Mouse (Mus musculus) hindbrain, embryonic 11.5 days (tissue): ENCODE results near the gene Six5. TPM values are rescaled to one million over a fixed set of nuclear protein-coding genes. Genes with fewer than 3 reads are reported as not detected.

Source experiments
- ATAC-seq: fragments of 200-750 bp; cut with Nextera tagmentation; 2 replicates; pipeline ENCODE4 v1.8.0; 2017; ENCODE audit warnings: mild to moderate bottlenecking, moderate TSS enrichment, moderate library complexity; ENCODE audit not compliant: low FRiP score
- DNase-seq: peaks from one replicate; pipeline ENCODE4 v3.0.0-alpha.2; 2015; ENCODE audit warnings: low spot score
- H3K27ac ChIP-seq: fragments of 300-500 bp; sonication (generic); 2 replicates; pipeline ENCODE4 v1.5.1; 2014; ENCODE audit warnings: mild to moderate bottlenecking, low read depth, low read length
- H3K27me3 ChIP-seq: fragments of 300-500 bp; sonication (generic); 2 replicates; pipeline ENCODE4 v1.6.1; 2014; ENCODE audit warnings: mild to moderate bottlenecking, low read length, moderate library complexity, mixed read lengths; ENCODE audit not compliant: control insufficient read depth, insufficient read depth
- H3K36me3 ChIP-seq: fragments of 300-500 bp; sonication (generic); 2 replicates; pipeline ENCODE4 v1.6.1; 2014; ENCODE audit warnings: mild to moderate bottlenecking, low read length, moderate library complexity, mixed read lengths; ENCODE audit not compliant: control insufficient read depth, insufficient read depth
- H3K4me1 ChIP-seq: fragments of 300-500 bp; sonication (generic); replicated peaks from 2 replicates; pipeline ENCODE4 v1.6.1; 2014; ENCODE audit warnings: low read length, mixed read lengths; ENCODE audit not compliant: control insufficient read depth, insufficient read depth
- H3K4me2 ChIP-seq: fragments of 300-500 bp; sonication (generic); replicated peaks from 2 replicates; pipeline ENCODE4 v1.6.1; 2014; ENCODE audit warnings: mild to moderate bottlenecking, low read depth, low read length
- H3K4me3 ChIP-seq: fragments of 300-500 bp; sonication (generic); 2 replicates; pipeline ENCODE4 v1.5.1; 2014; ENCODE audit warnings: low read depth, low read length
- H3K9ac ChIP-seq: fragments of 300-500 bp; sonication (generic); 2 replicates; pipeline ENCODE4 v1.6.1; 2014; ENCODE audit warnings: low read depth, low read length
- H3K9me3 ChIP-seq: fragments of 300-500 bp; sonication (generic); 2 replicates; pipeline ENCODE4 v1.6.1; 2016; ENCODE audit warnings: low read length; ENCODE audit not compliant: control insufficient read depth
- WGBS: fragments of 180-500 bp; shearing (Covaris S2); extraction: QIAGEN DNeasy Blood & Tissue Kit; methylation state at CpG from one replicate; pipeline ENCODE4 v1.1.7; 2014; 5-methylcytosine and 5-hydroxymethylcytosine counted together
- polyA plus RNA-seq: library from polyadenylated mRNA; unstranded; fragments of >200 nt; fragmentation: Nextera tagmentation; extraction: Ambion mirVana; gene quantifications from 2 replicates; pipeline ENCODE4 v1.2.1, GENCODE M21; 2014

Six5 gene
- polyA plus RNA-seq, 1 experiment from 2014 or later = 7.2 TPM

GRCm38 (mm10) chr7:19053136-19053532 lies 41.3 kb upstream of the Six5 start:
- no peak overlapping the region for H3K9ac ChIP-seq
- no peak for DNase-seq
- no peaks in the 10 kb centered on the region for H3K9me3 ChIP-seq
- H3K4me1 ChIP-seq = no peaks in the 10 kb centered on the region
- no peak overlapping the region for H3K4me3 ChIP-seq
- H3K27me3 ChIP-seq = no peaks in the 10 kb centered on the region
- no peak overlapping the region for H3K27ac ChIP-seq
- no peak for ATAC-seq
- 88% methylated on average over 7 of the region's 7 CpGs for WGBS
- peaks cover 14% of the 10 kb centered on the region for H3K36me3 ChIP-seq
- H3K4me2 ChIP-seq = no peak overlapping the region

DNA sequence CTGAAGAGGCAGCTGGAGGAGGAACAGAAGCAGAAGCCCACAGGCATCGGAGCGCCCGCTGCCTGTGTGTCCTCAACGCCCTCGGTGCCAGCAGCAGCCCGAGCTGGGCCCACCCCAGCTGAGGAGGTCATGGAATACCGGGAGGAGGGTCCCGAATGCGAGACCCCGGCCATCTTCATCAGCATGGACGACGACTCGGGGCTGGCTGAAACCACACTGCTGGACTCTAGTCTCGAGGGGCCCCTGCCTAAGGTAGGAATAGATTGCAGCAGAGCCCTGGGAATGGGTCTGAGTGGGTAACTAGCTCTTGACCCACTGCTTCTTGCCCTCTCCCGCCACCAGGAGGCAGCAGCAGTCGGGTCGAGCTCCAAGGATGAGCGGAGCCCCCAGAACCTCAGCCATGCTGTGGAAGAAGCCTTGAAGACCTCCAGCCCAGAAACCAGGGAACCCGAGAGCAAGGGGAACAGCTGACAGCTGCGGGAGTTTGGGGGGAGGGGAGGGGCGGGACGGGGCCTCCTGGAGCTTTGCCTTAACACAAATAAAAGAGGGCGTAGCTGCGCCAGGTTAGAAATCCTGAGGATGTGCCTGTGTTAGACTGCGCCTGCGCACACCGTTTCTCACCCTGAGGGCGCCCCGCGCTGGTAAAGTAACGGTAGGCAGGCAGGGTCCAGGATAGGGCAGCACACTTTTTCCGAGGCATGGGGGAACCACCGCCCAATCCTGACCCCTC lies 40.2 kb upstream of the Six5 start, which contains the start of gene Rsph6a:
Gene Rsph6a, plus strand, starts transcription at position 644 of the 730 bp plus-strand sequence.
- DNase-seq (peak; percentile 83), ATAC-seq (peak; percentile 80)
- Histone ChIP-seq H3K36me3 (peaks cover 10% of the 10 kb centered on the region; the same call in 1 of the 2 replicates), H3K4me2 (peak within 1 kb of the TSS; percentile 43), H3K27ac (no peak within 1 kb of the TSS), H3K9ac (peak within 1 kb of the TSS; percentile 46; the same call in 1 of the 2 replicates), H3K9me3 (no peaks in the 10 kb centered on the region), H3K4me3 (peak within 1 kb of the TSS; percentile 14; the same call in 1 of the 2 replicates), H3K27me3 (no peaks in the 10 kb centered on the region), H3K4me1 (no peaks in the 10 kb centered on the region)
- WGBS = 27% methylated on average over 27 of the region's 33 CpGs

- Histone ChIP-seq H3K36me3 (peaks cover 9% of the 10 kb centered on the region; the same call in 1 of the 2 replicates), H3K9me3 (no peaks in the 10 kb centered on the region), H3K4me2 (no peak overlapping the region), H3K27ac (no peak overlapping the region), H3K9ac (no peak overlapping the region), H3K4me3 (no peak overlapping the region), H3K27me3 (no peaks in the 10 kb centered on the region), H3K4me1 (no peaks in the 10 kb centered on the region)
- ATAC-seq (peak; percentile 43), DNase-seq (no peak)
- WGBS = 63% methylated on average over 9 of the region's 9 CpGs
Measured at GRCm38 (mm10) chr7:19054777-19055076, 39.7 kb upstream of the Six5 start.

DNA sequence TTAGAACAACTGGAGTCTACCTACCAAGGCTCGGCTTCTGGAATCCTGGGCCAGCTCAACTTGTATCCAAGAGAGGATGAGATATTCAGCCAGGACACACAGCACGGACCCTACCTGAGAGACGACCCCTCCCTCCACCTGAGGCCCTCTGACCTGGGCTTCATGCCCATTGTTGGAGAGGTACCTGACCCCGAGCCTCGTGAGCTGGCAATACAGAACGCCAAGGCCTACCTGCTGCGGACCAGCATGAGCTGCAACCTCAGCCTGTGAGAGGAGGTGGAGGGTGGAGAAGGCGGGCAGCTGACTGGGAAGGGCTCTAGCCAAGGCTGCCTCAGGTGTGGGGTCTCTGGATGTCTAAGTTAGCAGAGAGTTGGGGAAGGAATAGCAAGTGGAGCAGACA lies 39.3 kb upstream of the Six5 start:
- DNase-seq (no peak), ATAC-seq (peak; percentile 2; the same call in 1 of the 2 replicates)
- Histone ChIP-seq H3K9ac (no peak overlapping the region), H3K4me1 (no peaks in the 10 kb centered on the region), H3K27me3 (no peaks in the 10 kb centered on the region), H3K4me2 (no peak overlapping the region), H3K27ac (no peak overlapping the region), H3K4me3 (no peak overlapping the region), H3K9me3 (no peaks in the 10 kb centered on the region), H3K36me3 (peaks cover 7% of the 10 kb centered on the region; the same call in 1 of the 2 replicates)
- 91% methylated on average over 8 of the region's 8 CpGs for WGBS

- ATAC-seq (no peak), DNase-seq (no peak)
- H3K36me3 ChIP-seq = 0 out of 2 replicates have a peak, but pooled peaks cover 1% of the 10 kb centered on the region
- H3K9ac ChIP-seq = no peak overlapping the region
- no peak overlapping the region for H3K4me2 ChIP-seq
- H3K27ac ChIP-seq = no peak overlapping the region
- WGBS = 88% methylated on average over 10 of the region's 10 CpGs
- no peaks in the 10 kb centered on the region for H3K27me3 ChIP-seq
- H3K4me1 ChIP-seq = no peaks in the 10 kb centered on the region
- H3K9me3 ChIP-seq = no peaks in the 10 kb centered on the region
- H3K4me3 ChIP-seq = no peak overlapping the region
Measured at GRCm38 (mm10) chr7:19057405-19057804, 37.0 kb upstream of the Six5 start.

DNA sequence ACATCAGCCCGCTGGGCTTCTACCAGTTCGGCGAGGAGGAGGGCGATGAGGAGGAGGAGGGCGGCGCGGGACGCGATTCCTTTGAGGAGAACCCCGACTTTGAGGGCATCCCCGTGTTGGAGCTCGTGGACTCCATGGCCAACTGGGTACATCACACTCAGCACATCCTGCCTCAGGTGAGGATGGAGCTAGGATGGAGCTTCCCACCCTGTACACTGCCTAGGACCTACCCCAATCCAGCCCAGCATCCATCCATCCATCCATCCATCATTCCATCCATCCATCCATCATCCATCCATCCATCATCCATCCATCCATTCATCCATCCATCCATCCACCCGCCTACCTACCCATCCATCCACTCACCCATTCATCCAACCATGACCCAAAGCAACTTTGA lies 28.5 kb upstream of the Six5 start:
- DNase-seq = no peak

GRCm38 (mm10) chr7:19067063-19067462 lies 27.3 kb upstream of the Six5 start:
- no peak overlapping the region for H3K9ac ChIP-seq
- no peak overlapping the region for H3K4me2 ChIP-seq
- DNase-seq (no peak), ATAC-seq (no peak)
- no peaks in the 10 kb centered on the region for H3K4me1 ChIP-seq
- H3K36me3 ChIP-seq = no peaks in the 10 kb centered on the region
- no peak overlapping the region for H3K4me3 ChIP-seq
- peaks cover 25% of the 10 kb centered on the region for H3K27me3 ChIP-seq
- H3K9me3 ChIP-seq = no peaks in the 10 kb centered on the region
- H3K27ac ChIP-seq = no peak overlapping the region
- 49% methylated on average over 14 of the region's 14 CpGs for WGBS

More for the DNA sequence above, 28.5 kb upstream of the Six5 start:
- Histone ChIP-seq H3K9me3 (no peaks in the 10 kb centered on the region), H3K4me1 (no peaks in the 10 kb centered on the region), H3K27me3 (peaks cover 25% of the 10 kb centered on the region), H3K27ac (no peak overlapping the region), H3K4me3 (no peak overlapping the region), H3K36me3 (no peaks in the 10 kb centered on the region), H3K4me2 (no peak overlapping the region), H3K9ac (no peak overlapping the region)
- WGBS = 53% methylated on average over 8 of the region's 13 CpGs
- no peak for ATAC-seq

- no peak for DNase-seq
- Histone ChIP-seq H3K4me1 (no peaks in the 10 kb centered on the region), H3K4me3 (no peak overlapping the region), H3K27me3 (peaks cover 25% of the 10 kb centered on the region), H3K27ac (no peak overlapping the region), H3K9ac (no peak overlapping the region), H3K36me3 (no peaks in the 10 kb centered on the region), H3K9me3 (no peaks in the 10 kb centered on the region), H3K4me2 (no peak overlapping the region)
- WGBS = 68% methylated on average over 13 of the region's 14 CpGs
- ATAC-seq = no peak
Measured at GRCm38 (mm10) chr7:19067935-19068334, 26.5 kb upstream of the Six5 start.

GRCm38 (mm10) chr7:19068707-19069106 lies 25.7 kb upstream of the Six5 start:
- Histone ChIP-seq H3K36me3 (no peaks in the 10 kb centered on the region), H3K27me3 (peaks cover 25% of the 10 kb centered on the region), H3K9me3 (no peaks in the 10 kb centered on the region), H3K9ac (no peak overlapping the region), H3K4me1 (no peaks in the 10 kb centered on the region), H3K27ac (no peak overlapping the region), H3K4me2 (no peak overlapping the region), H3K4me3 (no peak overlapping the region)
- 6% methylated on average over 2 of the region's 2 CpGs for WGBS
- no peak for ATAC-seq
- DNase-seq = peak; percentile 88
